Mouse (Mus musculus) hindbrain, postnatal 0 days (tissue): Measurements from ENCODE around the gene Slc9a9. TPM values are rescaled to one million over a fixed set of nuclear protein-coding genes. Genes with fewer than 3 reads are reported as not detected.

Experiments
- ATAC-seq: fragments of 200-750 bp; cut with Nextera tagmentation; 2 replicates; pipeline ENCODE4 v1.8.0; 2017; ENCODE audit warnings: mild to moderate bottlenecking, moderate TSS enrichment, moderate library complexity
- DNase-seq: peaks from one replicate; pipeline ENCODE4 v3.0.0-alpha.2; 2015; ENCODE audit warnings: low spot score
- H3K27ac ChIP-seq: fragments of 300-500 bp; sonication (generic); 2 replicates; pipeline ENCODE4 v1.5.1; 2014; ENCODE audit warnings: mild to moderate bottlenecking
- H3K27me3 ChIP-seq: fragments of 300-500 bp; sonication (generic); 2 replicates; pipeline ENCODE4 v1.6.1; 2014; ENCODE audit warnings: low read length, mixed read lengths; ENCODE audit not compliant: insufficient read depth
- H3K36me3 ChIP-seq: fragments of 300-500 bp; sonication (generic); 2 replicates; pipeline ENCODE4 v1.6.1; 2014; ENCODE audit warnings: low read length, mixed read lengths; ENCODE audit not compliant: insufficient read depth
- H3K4me1 ChIP-seq: fragments of 300-500 bp; sonication (generic); 2 replicates; pipeline ENCODE4 v1.6.1; 2014; ENCODE audit warnings: antibody characterized with exemption, low read length, mixed read lengths; ENCODE audit not compliant: insufficient read depth
- H3K4me2 ChIP-seq: fragments of 300-500 bp; sonication (generic); 2 replicates; pipeline ENCODE4 v1.6.1; 2014; ENCODE audit warnings: low read depth, mild to moderate bottlenecking, low read length, moderate library complexity, mixed read lengths
- H3K4me3 ChIP-seq: fragments of 300-500 bp; sonication (generic); 2 replicates; pipeline ENCODE4 v1.5.1; 2014; ENCODE audit warnings: low read length
- H3K9ac ChIP-seq: fragments of 300-500 bp; sonication (generic); replicated peaks from 2 replicates; pipeline ENCODE4 v1.6.1; 2014; ENCODE audit warnings: mild to moderate bottlenecking, low read length, moderate library complexity, mixed read lengths
- H3K9me3 ChIP-seq: fragments of 300-500 bp; sonication (generic); 2 replicates; pipeline ENCODE4 v1.6.1; 2016; ENCODE audit warnings: low read length, mixed read lengths
- CTCF ChIP-seq: IDR thresholded peaks from 2 replicates; pipeline ENCODE4 v1.5.1; 2016; ENCODE audit warnings: antibody characterized with exemption, control low read depth, low read depth
- WGBS: fragments of 180-500 bp; shearing (Covaris S2); extraction: QIAGEN DNeasy Blood & Tissue Kit; methylation state at CpG from one replicate; pipeline ENCODE4 v1.1.7; 2014; 5-methylcytosine and 5-hydroxymethylcytosine counted together
- polyA plus RNA-seq: library from polyadenylated mRNA; unstranded; fragments of >200 nt; fragmentation: Nextera tagmentation; extraction: Ambion mirVana; gene quantifications from 2 replicates; pipeline ENCODE4 v1.2.1, GENCODE M21; 2015
- total RNA-seq: library from RNA; depleted of rRNA; stranded (reverse); fragments of >200 nt; gene quantifications from 2 replicates; pipeline ENCODE4 v1.2.3, GENCODE M21; 2014

Gene Slc9a9
- total and polyA plus RNA-seq, 2 experiments from 2014 or later: 5.8 to 6.6 TPM

DNA sequence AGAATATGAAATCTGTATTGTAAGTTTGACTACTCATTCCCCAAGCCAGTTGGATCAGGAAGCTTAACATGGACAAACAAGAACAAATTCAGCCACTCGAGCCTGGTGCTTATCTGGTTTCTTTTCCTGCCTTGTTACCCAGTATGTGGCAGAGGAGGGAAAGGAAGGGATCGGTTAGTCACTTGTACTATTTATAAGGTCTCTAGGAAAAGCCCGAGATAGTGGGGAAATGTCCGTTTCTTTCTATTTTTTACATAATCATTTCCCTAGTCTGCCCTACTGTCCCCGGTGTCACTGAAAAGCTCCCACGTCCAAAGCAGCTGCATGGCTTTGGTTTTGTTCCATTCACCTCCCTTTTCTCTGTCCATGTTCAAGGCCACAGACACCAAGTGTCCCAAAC, 24.1 kb upstream of the Slc9a9 start:
- no peak for ATAC-seq
- H3K4me3 ChIP-seq: no peak overlapping the region

DNA sequence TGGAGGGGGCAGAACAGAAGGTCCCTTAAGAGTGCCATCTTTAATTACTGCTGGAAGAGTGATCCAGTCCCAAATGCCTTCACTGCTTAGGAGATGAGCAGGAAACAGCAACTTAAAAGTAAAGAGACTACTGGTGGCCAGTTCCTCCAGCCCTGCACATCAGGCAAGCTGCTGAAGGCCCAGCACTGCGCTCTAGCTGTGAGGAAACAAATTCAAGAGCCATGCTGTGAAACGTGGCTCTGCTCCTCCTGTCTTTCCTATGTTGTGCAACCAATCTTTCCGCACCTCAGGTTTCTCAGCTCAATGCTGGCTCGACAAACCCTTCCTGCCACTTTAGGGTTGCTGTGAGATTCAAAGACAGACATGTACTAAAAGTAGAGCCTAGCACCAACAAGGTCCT, 22.3 kb upstream of the Slc9a9 start:
- no peak overlapping the region for H3K4me3 ChIP-seq
- ATAC-seq (no peak), DNase-seq (no peak)
- no peaks in the 10 kb centered on the region for H3K9me3 ChIP-seq
- H3K4me2 ChIP-seq: no peak overlapping the region
- no peaks in the 10 kb centered on the region for H3K27me3 ChIP-seq
- H3K36me3 ChIP-seq: no peaks in the 10 kb centered on the region
- no peak for TF ChIP-seq CTCF
- WGBS: 65% methylated on average over 4 of the region's 4 CpGs
- no peak overlapping the region for H3K9ac ChIP-seq
- no peaks in the 10 kb centered on the region for H3K4me1 ChIP-seq
- no peak overlapping the region for H3K27ac ChIP-seq

More for the DNA sequence above, 24.1 kb upstream of the Slc9a9 start:
- no peak for DNase-seq
- H3K27ac ChIP-seq: no peak overlapping the region
- H3K4me2 ChIP-seq: no peak overlapping the region
- TF ChIP-seq CTCF: no peak
- no peaks in the 10 kb centered on the region for H3K36me3 ChIP-seq
- no peaks in the 10 kb centered on the region for H3K4me1 ChIP-seq
- WGBS: 86% methylated on average over 6 of the region's 6 CpGs
- H3K9ac ChIP-seq: no peak overlapping the region
- no peaks in the 10 kb centered on the region for H3K27me3 ChIP-seq
- no peaks in the 10 kb centered on the region for H3K9me3 ChIP-seq

DNA sequence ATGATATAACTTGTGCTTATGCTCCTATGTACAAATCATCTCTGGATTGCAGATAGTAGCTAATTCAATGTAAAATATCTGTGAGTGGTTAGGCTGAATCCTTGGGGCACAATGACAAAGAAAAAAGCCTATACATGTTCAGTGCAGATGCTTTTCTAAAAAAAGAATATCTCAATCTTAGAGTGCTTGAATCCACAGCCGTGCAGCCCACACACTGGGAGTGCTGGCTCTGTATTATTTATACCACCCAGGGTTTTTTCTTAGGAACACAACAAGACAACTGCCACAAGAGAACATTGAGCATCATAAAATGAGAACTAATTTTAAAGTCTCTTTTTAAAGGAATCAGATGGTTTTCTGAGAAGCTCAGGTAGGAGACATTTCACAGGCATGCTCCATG, 19.7 kb upstream of the Slc9a9 start:
- no peaks in the 10 kb centered on the region for H3K4me1 ChIP-seq
- no peaks in the 10 kb centered on the region for H3K27me3 ChIP-seq
- H3K27ac ChIP-seq: no peak overlapping the region
- no peaks in the 10 kb centered on the region for H3K36me3 ChIP-seq
- WGBS: 56% methylated on average over 1 of the region's 1 CpGs
- TF ChIP-seq CTCF: no peak
- no peaks in the 10 kb centered on the region for H3K9me3 ChIP-seq
- H3K9ac ChIP-seq: no peak overlapping the region
- DNase-seq (no peak), ATAC-seq (no peak)
- H3K4me2 ChIP-seq: no peak overlapping the region
- H3K4me3 ChIP-seq: no peak overlapping the region

DNA sequence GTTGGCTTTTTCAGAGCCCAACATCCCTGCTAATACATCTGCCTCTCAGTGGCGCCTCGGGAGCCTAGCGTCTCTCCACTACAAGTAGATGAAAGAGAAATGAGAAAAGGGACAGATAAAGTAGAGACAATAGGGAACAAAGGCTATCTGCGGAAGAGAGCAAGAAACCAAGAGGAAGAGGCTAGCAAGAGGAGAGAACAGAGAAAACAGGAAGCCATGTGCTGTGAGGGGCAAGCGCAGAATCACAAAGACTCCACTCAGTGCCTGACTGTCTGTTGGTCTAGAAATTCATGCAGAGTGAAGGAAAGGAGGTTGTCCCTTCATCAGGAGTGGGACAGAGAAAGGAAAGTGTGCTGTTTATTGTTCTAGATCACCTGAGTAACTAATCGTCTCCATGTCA, 16.5 kb upstream of the Slc9a9 start:
- no peaks in the 10 kb centered on the region for H3K9me3 ChIP-seq

DNA sequence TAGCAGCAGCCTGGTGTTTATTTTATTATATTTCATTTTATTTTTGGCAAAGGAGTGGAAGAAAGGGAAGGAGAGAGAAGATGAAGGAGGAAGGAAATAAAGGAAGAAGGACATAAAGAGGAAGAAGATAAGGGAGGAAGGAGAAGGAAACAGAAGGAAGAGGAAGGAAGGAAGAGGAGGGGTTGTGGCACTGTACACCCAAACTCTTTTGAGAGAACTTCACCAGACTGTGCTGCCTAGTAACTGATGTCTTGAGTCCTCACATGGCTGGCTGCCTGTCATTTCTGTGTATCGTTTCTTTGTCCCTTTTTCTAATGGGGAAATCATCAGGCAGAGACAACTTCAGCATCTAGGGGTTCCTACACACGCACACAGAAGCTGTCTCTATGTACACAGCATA, 15.9 kb upstream of the Slc9a9 start:
- Histone ChIP-seq H3K4me2 (no peak overlapping the region), H3K27me3 (no peaks in the 10 kb centered on the region), H3K4me3 (no peak overlapping the region), H3K36me3 (no peaks in the 10 kb centered on the region), H3K9ac (no peak overlapping the region), H3K27ac (no peak overlapping the region), H3K9me3 (no peaks in the 10 kb centered on the region), H3K4me1 (no peaks in the 10 kb centered on the region)
- no peak for DNase-seq
- no peak for TF ChIP-seq CTCF
- no peak for ATAC-seq
- 73% methylated on average over 2 of the region's 2 CpGs for WGBS

More for the DNA sequence above, 16.5 kb upstream of the Slc9a9 start:
- DNase-seq (no peak), ATAC-seq (no peak)
- Histone ChIP-seq H3K4me2 (no peak overlapping the region), H3K4me1 (no peaks in the 10 kb centered on the region), H3K9ac (no peak overlapping the region), H3K4me3 (no peak overlapping the region), H3K27me3 (no peaks in the 10 kb centered on the region), H3K27ac (no peak overlapping the region), H3K36me3 (no peaks in the 10 kb centered on the region)
- 89% methylated on average over 6 of the region's 6 CpGs for WGBS
- no peak for TF ChIP-seq CTCF

DNA sequence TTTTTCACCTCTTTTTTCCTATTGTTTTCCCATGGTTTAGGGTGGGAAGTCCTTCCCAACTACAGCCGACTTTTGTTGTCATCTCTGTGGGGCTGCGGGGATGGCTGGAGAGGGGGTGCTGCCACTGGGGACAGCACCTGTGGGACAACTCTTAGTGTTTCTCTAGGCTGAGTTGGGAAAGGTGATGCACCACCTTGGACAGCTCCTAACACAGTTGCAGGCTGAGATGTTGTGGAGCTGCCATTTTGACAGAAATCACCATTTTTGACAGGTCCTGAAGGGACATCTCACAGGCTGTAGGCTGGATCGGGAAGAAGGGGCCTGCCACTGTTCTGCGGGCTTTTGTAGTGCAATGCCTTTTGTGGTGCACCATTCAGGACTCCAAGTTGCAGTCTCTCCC, 13.4 kb upstream of the Slc9a9 start:
- no peak for TF ChIP-seq CTCF
- no peaks in the 10 kb centered on the region for H3K4me1 ChIP-seq
- H3K27me3 ChIP-seq: no peaks in the 10 kb centered on the region
- 74% methylated on average over 4 of the region's 4 CpGs for WGBS
- no peak for ATAC-seq
- H3K9me3 ChIP-seq: no peaks in the 10 kb centered on the region
- H3K4me2 ChIP-seq: no peak overlapping the region
- no peak overlapping the region for H3K27ac ChIP-seq
- no peak overlapping the region for H3K4me3 ChIP-seq
- no peak overlapping the region for H3K9ac ChIP-seq
- no peaks in the 10 kb centered on the region for H3K36me3 ChIP-seq
- no peak for DNase-seq

DNA sequence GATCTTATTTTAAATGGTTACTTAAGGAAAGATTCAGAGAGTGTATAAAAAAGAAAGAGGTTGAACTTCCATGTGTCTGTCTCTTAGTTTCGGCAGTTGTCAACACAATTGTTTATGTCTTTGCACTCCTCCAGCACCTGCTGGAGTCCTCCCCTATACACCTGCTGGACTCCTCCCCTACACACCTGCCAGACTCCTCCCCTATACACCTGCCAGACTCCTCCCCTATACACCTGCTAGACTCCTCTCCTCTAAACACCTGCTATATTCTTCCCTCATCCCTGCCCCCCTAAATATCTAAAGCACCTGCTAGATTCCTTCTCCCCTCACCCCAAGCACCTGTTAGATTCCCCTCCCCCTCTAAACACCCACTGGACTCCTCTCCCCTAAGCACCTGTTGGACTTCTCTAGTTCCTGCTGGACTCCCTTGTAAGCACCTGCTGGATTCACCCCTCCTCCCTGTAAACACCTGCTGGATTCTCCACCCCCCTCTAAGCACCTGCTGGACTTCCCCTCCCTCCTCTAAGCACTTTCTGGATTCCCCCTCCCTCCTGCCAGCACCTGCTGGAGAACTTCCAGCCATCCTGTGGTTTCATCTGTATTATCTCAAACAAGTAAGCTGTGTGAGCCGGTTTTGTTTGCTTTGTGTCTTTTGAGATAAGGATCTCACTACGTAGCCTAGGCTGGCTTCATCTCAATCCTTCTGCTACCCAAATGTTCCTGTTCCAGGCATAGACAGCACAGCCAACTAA, 10.1 kb upstream of the Slc9a9 start:
- H3K4me3 ChIP-seq: no peak overlapping the region
- no peak overlapping the region for H3K27ac ChIP-seq
- WGBS: 64% methylated on average over 3 of the region's 3 CpGs
- no peaks in the 10 kb centered on the region for H3K36me3 ChIP-seq
- H3K4me1 ChIP-seq: no peaks in the 10 kb centered on the region
- no peaks in the 10 kb centered on the region for H3K27me3 ChIP-seq
- no peak for TF ChIP-seq CTCF
- no peaks in the 10 kb centered on the region for H3K9me3 ChIP-seq
- DNase-seq (no peak), ATAC-seq (no peak)
- no peak overlapping the region for H3K4me2 ChIP-seq
- no peak overlapping the region for H3K9ac ChIP-seq
